Mouse (Mus musculus) embryonic facial prominence, embryonic 12.5 days (tissue): ENCODE measurements at regions not wholly inside any gene's neighbourhood (a gene's known extent, or its start where the extent isn't known, plus 50 kb on each side); places are given as distances from the start of the nearest gene placed in this dataset.

Experiments used
- ATAC-seq: fragments of 200-750 bp; cut with Nextera tagmentation; 2 replicates; pipeline ENCODE4 v1.8.0; 2017; ENCODE audit not compliant: insufficient number of reproducible peaks, insufficient read depth, low FRiP score, low TSS enrichment
- H3K27ac ChIP-seq: fragments of 300-500 bp; sonication (generic); 2 replicates; pipeline ENCODE4 v1.5.1; 2016; ENCODE audit warnings: mild to moderate bottlenecking
- H3K27me3 ChIP-seq: fragments of 300-500 bp; sonication (generic); 2 replicates; pipeline ENCODE4 v1.6.1; 2016; ENCODE audit warnings: mild to moderate bottlenecking, moderate library complexity
- H3K36me3 ChIP-seq: fragments of 300-500 bp; sonication (generic); 2 replicates; pipeline ENCODE4 v1.6.1; 2016; ENCODE audit warnings: mild to moderate bottlenecking
- H3K4me1 ChIP-seq: fragments of 300-500 bp; sonication (generic); 2 replicates; pipeline ENCODE4 v1.6.1; 2016
- H3K4me2 ChIP-seq: fragments of 300-500 bp; sonication (generic); replicated peaks from 2 replicates; pipeline ENCODE4 v1.6.1; 2016; ENCODE audit warnings: mild to moderate bottlenecking, moderate library complexity
- H3K4me3 ChIP-seq: fragments of 300-500 bp; sonication (generic); 2 replicates; pipeline ENCODE4 v1.5.1; 2016; ENCODE audit warnings: mild to moderate bottlenecking
- H3K9ac ChIP-seq: fragments of 300-500 bp; sonication (generic); 2 replicates; pipeline ENCODE4 v1.6.1; 2016; ENCODE audit warnings: mild to moderate bottlenecking, moderate library complexity
- H3K9me3 ChIP-seq: fragments of 300-500 bp; sonication (generic); 2 replicates; pipeline ENCODE4 v1.6.1; 2016; ENCODE audit warnings: mild to moderate bottlenecking, moderate library complexity
- WGBS: fragments of 180-500 bp; shearing (Covaris S2); methylation state at CpG from one replicate; pipeline ENCODE4 v1.1.7; 2016; 5-methylcytosine and 5-hydroxymethylcytosine counted together

GRCm38 (mm10) chr13:60032586-60032985 lies 144.6 kb downstream of the Gas1 start:
- no peaks in the 10 kb centered on the region for H3K36me3 ChIP-seq
- no peaks in the 10 kb centered on the region for H3K4me1 ChIP-seq
- H3K9me3 ChIP-seq, result no peaks in the 10 kb centered on the region
- no peak overlapping the region for H3K4me3 ChIP-seq
- H3K9ac ChIP-seq, result no peak overlapping the region
- no peak for ATAC-seq
- H3K27ac ChIP-seq, result no peak overlapping the region
- H3K4me2 ChIP-seq, result no peak overlapping the region
- H3K27me3 ChIP-seq, result no peaks in the 10 kb centered on the region
- WGBS, result 83% methylated on average over 5 of the region's 5 CpGs

GRCm38 (mm10) chr13:60029591-60029990 lies 147.6 kb downstream of the Gas1 start:
- no peak overlapping the region for H3K27ac ChIP-seq
- H3K9ac ChIP-seq, result no peak overlapping the region
- ATAC-seq, result no peak
- 79% methylated on average over 9 of the region's 9 CpGs for WGBS
- H3K4me2 ChIP-seq, result no peak overlapping the region
- H3K4me1 ChIP-seq, result no peaks in the 10 kb centered on the region
- no peak overlapping the region for H3K4me3 ChIP-seq
- H3K36me3 ChIP-seq, result no peaks in the 10 kb centered on the region
- no peaks in the 10 kb centered on the region for H3K27me3 ChIP-seq
- no peaks in the 10 kb centered on the region for H3K9me3 ChIP-seq

- Histone ChIP-seq H3K9me3 (no peaks in the 10 kb centered on the region), H3K27me3 (no peaks in the 10 kb centered on the region), H3K9ac (no peak overlapping the region), H3K27ac (peak overlapping the region; percentile 87), H3K36me3 (no peaks in the 10 kb centered on the region), H3K4me1 (peaks cover 40% of the 10 kb centered on the region), H3K4me2 (no peak overlapping the region), H3K4me3 (no peak overlapping the region)
- 13% methylated on average over 5 of the region's 5 CpGs for WGBS
- ATAC-seq, result 0 out of 2 replicates have a peak, but pooled peaks have one; percentile 7
These were observed 157.0 kb downstream of the Gas1 start for GRCm38 (mm10) chr13:60020175-60020487.

- no peak overlapping the region for H3K4me3 ChIP-seq
- ATAC-seq, result peak; percentile 72
- H3K9me3 ChIP-seq, result no peaks in the 10 kb centered on the region
- 0 out of 2 replicates have a peak overlapping the region, but pooled peaks have one; percentile 3 for H3K4me2 ChIP-seq
- H3K36me3 ChIP-seq, result no peaks in the 10 kb centered on the region
- peaks cover 40% of the 10 kb centered on the region for H3K4me1 ChIP-seq
- H3K9ac ChIP-seq, result no peak overlapping the region
- no peaks in the 10 kb centered on the region for H3K27me3 ChIP-seq
- WGBS, result 11% methylated on average over 13 of the region's 13 CpGs
- H3K27ac ChIP-seq, result peak overlapping the region; percentile 87
These were observed 157.6 kb downstream of the Gas1 start for GRCm38 (mm10) chr13:60019291-60020174.

GRCm38 (mm10) chr13:60015854-60016366 lies 161.3 kb downstream of the Gas1 start:
- no peaks in the 10 kb centered on the region for H3K9me3 ChIP-seq
- H3K36me3 ChIP-seq, result no peaks in the 10 kb centered on the region
- no peak for ATAC-seq
- no peak overlapping the region for H3K4me3 ChIP-seq
- H3K27me3 ChIP-seq, result no peaks in the 10 kb centered on the region
- peak overlapping the region; percentile 74 for H3K27ac ChIP-seq
- H3K9ac ChIP-seq, result no peak overlapping the region
- no peak overlapping the region for H3K4me2 ChIP-seq
- peaks cover 43% of the 10 kb centered on the region for H3K4me1 ChIP-seq
- 45% methylated on average over 8 of the region's 8 CpGs for WGBS

- Histone ChIP-seq H3K9ac (no peak overlapping the region), H3K4me2 (no peak overlapping the region), H3K9me3 (no peaks in the 10 kb centered on the region), H3K4me3 (no peak overlapping the region), H3K27ac (peak overlapping the region; percentile 52; the same call in 1 of the 2 replicates), H3K36me3 (no peaks in the 10 kb centered on the region), H3K27me3 (no peaks in the 10 kb centered on the region), H3K4me1 (peaks cover 24% of the 10 kb centered on the region)
- ATAC-seq, result peak; percentile 62; the same call in 1 of the 2 replicates
- WGBS, result 57% methylated on average over 16 of the region's 16 CpGs
These were observed 164.9 kb downstream of the Gas1 start for GRCm38 (mm10) chr13:60012046-60012813.

- no peak for ATAC-seq
- H3K27ac ChIP-seq, result no peak overlapping the region
- 81% methylated on average over 2 of the region's 2 CpGs for WGBS
These were observed 166.1 kb downstream of the Gas1 start for GRCm38 (mm10) chr13:60011092-60011491.

GRCm38 (mm10) chr13:60007593-60007992 lies 169.6 kb downstream of the Gas1 start:
- no peaks in the 10 kb centered on the region for H3K27me3 ChIP-seq
- WGBS, result 35% methylated on average over 7 of the region's 7 CpGs
- no peaks in the 10 kb centered on the region for H3K9me3 ChIP-seq
- H3K4me1 ChIP-seq, result peaks cover 11% of the 10 kb centered on the region; the same call in 1 of the 2 replicates
- H3K4me2 ChIP-seq, result no peak overlapping the region
- no peak for ATAC-seq
- no peaks in the 10 kb centered on the region for H3K36me3 ChIP-seq
- peak overlapping the region; percentile 36; the same call in 1 of the 2 replicates for H3K27ac ChIP-seq
- H3K9ac ChIP-seq, result no peak overlapping the region
- H3K4me3 ChIP-seq, result no peak overlapping the region

More at GRCm38 (mm10) chr13:60011092-60011491, 166.1 kb downstream of the Gas1 start:
- no peak overlapping the region for H3K4me3 ChIP-seq
- no peak overlapping the region for H3K4me2 ChIP-seq
- peaks cover 23% of the 10 kb centered on the region for H3K4me1 ChIP-seq
- no peaks in the 10 kb centered on the region for H3K36me3 ChIP-seq
- no peak overlapping the region for H3K9ac ChIP-seq
- no peaks in the 10 kb centered on the region for H3K27me3 ChIP-seq
- no peaks in the 10 kb centered on the region for H3K9me3 ChIP-seq

GRCm38 (mm10) chr13:60007031-60007430 lies 170.1 kb downstream of the Gas1 start:
- 79% methylated on average over 4 of the region's 4 CpGs for WGBS
- ATAC-seq, result no peak

GRCm38 (mm10) chr13:60004611-60005010 lies 172.6 kb downstream of the Gas1 start:
- peaks cover 13% of the 10 kb centered on the region; the same call in 1 of the 2 replicates for H3K4me1 ChIP-seq

More at GRCm38 (mm10) chr13:60007031-60007430, 170.1 kb downstream of the Gas1 start:
- Histone ChIP-seq H3K27ac (no peak overlapping the region), H3K4me2 (no peak overlapping the region), H3K9ac (no peak overlapping the region), H3K27me3 (no peaks in the 10 kb centered on the region), H3K4me3 (no peak overlapping the region), H3K9me3 (no peaks in the 10 kb centered on the region), H3K36me3 (no peaks in the 10 kb centered on the region), H3K4me1 (peaks cover 9% of the 10 kb centered on the region; the same call in 1 of the 2 replicates)

GRCm38 (mm10) chr13:60002098-60002497 lies 175.1 kb downstream of the Gas1 start:
- Histone ChIP-seq H3K36me3 (no peaks in the 10 kb centered on the region), H3K27ac (no peak overlapping the region), H3K9me3 (0 out of 2 replicates have a peak, but pooled peaks cover 2% of the 10 kb centered on the region), H3K27me3 (no peaks in the 10 kb centered on the region), H3K4me2 (no peak overlapping the region), H3K4me3 (no peak overlapping the region), H3K4me1 (peaks cover 3% of the 10 kb centered on the region; the same call in 1 of the 2 replicates), H3K9ac (no peak overlapping the region)
- 77% methylated on average over 8 of the region's 8 CpGs for WGBS
- ATAC-seq, result no peak

More at GRCm38 (mm10) chr13:60004611-60005010, 172.6 kb downstream of the Gas1 start:
- no peak overlapping the region for H3K4me2 ChIP-seq
- no peak for ATAC-seq
- H3K9ac ChIP-seq, result no peak overlapping the region
- H3K4me3 ChIP-seq, result no peak overlapping the region
- no peak overlapping the region for H3K27ac ChIP-seq
- no peaks in the 10 kb centered on the region for H3K27me3 ChIP-seq
- H3K9me3 ChIP-seq, result no peaks in the 10 kb centered on the region
- no peaks in the 10 kb centered on the region for H3K36me3 ChIP-seq
- WGBS, result 81% methylated on average over 2 of the region's 2 CpGs
